Mouse (Mus musculus) thymus, postnatal 14 days (tissue): Measurements from ENCODE around the gene Gm13539.
"Not testable (repeated sequence)": the region's sequence is repeated elsewhere in the genome, so short reads cannot be mapped to it uniquely, and the experiment has no call there.

Experiments used
- DNase-seq: peaks from one replicate; pipeline ENCODE4 v3.0.0; 2021

The Gm13539 gene

GRCm38 (mm10) chr2:25781957-25782356 lies at the start of gene Gm13539:
TSS of gene Gm13539 (plus strand) at chr2:25782257.
- DNase-seq = no peak

- DNase-seq = no peak
Measured at GRCm38 (mm10) chr2:25733199-25733930, 48.7 kb upstream of the Gm13539 start.

GRCm38 (mm10) chr2:25736709-25737108 lies 45.3 kb upstream of the Gm13539 start, which contains the start of gene Obp2b:
TSS of gene Obp2b (plus strand) at chr2:25737009.
- DNase-seq = not testable (repeated sequence)

DNA sequence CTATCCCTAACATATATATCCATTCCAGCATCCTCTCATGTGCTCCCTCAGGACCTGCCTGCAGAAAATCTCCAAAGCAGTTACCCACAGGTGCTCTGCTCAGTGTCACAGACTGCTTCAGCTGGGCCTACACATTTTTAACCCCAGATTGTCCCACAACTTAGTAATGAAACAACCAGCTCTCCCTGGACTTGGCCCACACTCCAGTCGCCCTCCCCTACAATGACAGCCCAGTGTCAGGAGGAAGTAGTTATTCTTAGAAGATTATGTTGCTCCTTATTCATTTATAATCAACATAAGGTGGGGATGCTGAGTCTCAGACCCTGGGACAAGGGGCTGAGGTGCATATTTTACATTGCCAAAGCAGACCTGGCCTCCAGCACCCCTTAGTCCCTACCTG lies 40.4 kb upstream of the Gm13539 start:
- no peak for DNase-seq

DNA sequence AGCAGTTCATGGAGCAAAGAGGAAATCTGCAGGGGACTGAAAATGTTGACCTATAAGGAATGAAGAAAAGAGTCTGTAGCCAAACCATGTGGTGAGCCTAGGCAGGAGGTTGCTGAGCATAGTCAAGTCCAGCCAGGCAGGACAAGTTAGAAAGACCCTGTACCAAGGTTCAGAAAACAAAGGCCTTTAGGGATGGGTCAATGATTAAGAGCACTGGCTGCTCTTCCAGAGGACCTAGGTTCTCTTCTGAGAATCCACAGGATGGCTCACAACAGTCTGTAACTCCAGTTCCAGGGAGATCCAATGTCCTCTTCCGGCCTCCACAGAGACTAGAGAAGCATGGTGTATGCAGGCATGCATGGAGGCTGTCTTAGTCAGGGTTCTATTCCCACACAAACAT lies 27.9 kb upstream of the Gm13539 start:
- no peak for DNase-seq

DNA sequence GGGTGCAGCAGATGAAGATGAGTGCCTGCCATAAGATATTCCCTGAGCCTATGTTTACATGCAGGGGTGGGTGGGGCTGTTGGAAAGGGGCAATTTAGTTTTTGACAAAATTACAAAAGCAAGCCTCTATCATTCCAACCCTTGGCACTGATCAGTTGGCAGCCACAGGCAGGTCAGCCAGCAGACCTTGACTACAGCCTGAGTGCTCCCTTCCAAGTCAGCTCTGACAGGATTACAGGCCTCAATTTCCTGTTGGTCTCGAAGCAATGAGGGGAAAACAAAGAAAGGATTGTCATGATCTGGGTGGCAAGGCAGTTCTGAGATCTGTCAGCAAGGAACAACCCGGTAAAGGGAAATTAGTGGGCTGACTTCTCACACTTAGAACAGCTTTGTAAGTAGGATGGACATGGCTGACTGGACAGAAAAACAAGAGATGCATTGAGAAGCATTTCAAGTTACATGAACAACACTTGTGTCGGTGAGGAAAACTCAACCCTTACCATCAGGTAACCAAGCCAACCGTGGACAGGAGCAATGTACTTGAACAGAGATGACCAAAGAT lies 23.9 kb upstream of the Gm13539 start:
- DNase-seq = no peak

- no peak for DNase-seq
Measured at GRCm38 (mm10) chr2:25765269-25765668, 16.8 kb upstream of the Gm13539 start, which contains the start of gene Lcn3. TSS of gene Lcn3 (plus strand) at chr2:25765569.

GRCm38 (mm10) chr2:25767764-25768163 lies 14.3 kb upstream of the Gm13539 start:
- DNase-seq = no peak

- DNase-seq = no peak
Measured at GRCm38 (mm10) chr2:25773507-25773906, 8.6 kb upstream of the Gm13539 start.

GRCm38 (mm10) chr2:25774640-25775039 lies 7.4 kb upstream of the Gm13539 start:
- no peak for DNase-seq

DNA sequence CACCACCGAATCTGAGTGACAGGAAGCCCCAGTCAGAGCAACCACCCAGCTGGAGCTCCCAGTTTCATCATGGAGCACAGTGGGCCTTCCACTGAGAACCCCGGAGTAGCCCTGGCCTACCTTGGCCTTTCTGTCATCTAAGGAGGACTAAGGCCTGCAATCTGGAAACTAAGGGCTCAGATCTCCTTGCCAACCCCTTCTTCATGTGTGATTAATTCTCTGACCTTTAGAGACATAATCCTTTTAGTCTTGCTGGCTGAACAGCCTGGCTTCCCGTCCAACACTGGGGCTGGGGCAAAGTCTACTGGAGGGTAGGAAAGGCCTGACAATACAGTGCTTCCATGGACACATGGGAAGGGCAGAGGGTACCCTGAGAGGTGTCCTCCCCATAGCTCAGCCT lies 6.1 kb upstream of the Gm13539 start:
- DNase-seq = no peak

GRCm38 (mm10) chr2:25776717-25777116 lies 5.3 kb upstream of the Gm13539 start, which contains the start of gene Lcn11:
TSS of gene Lcn11 (plus strand) at chr2:25777017.
- no peak for DNase-seq

DNA sequence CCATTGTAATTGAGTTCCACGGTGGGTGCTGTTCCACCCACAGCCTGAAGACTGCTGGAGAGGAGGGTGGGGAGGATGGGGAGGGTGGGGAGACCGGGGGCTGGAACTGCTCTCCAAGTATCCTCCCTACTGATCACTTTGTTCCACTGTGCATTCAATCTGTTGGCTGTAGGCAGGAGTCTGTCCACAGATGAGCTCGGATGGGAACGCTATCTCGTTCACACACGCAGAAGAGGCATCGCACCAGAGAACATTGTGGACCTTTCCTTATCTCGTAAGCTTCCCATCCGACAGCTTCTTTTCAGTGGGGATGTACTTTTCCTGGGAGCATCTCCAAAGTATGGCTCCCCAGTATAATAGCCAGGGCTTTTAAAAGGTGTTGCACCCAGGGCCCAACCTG lies 3.0 kb upstream of the Gm13539 start:
- no peak for DNase-seq

DNA sequence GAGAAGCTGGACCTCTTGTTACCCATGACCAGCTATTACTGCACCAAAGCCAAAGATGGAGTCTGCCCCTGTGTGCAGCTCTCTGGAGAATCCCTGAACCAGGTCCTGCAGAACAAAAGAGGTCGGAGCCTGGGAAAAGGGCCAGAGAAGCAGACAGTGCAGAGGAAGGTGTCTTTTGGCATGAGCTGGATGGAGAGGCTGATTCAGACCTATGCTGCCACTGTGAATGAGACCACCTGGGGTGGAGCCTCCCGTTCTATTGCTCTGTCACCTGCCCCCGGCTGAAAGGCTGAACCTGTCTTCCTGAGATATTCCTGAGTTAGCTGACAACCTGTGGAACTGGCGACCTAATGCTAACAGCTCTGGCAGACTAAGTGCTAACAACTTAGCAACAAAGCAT lies 1.1 kb upstream of the Gm13539 start:
- DNase-seq = no peak

- no peak for DNase-seq
Measured at GRCm38 (mm10) chr2:25785573-25786322, 3.7 kb downstream of the Gm13539 start.

DNA sequence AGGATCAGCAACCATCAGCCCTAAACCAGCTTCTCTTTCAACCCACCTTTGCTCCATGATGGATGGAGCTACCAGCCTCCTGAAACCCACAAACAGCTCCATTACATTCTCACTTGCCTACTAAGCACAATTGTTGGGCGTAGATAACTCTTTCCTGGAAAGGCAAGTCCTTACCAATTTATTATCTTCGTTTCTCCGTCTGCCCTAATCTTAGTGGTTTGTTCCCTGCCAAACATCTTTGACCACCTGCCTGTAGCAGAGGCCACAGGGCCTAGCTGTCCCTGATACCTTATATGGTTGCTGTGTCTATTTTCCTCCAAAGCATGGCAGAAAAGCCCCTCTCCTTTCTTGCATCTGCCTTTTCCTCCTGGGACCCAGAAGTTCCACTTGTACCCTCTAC lies 7.0 kb downstream of the Gm13539 start:
- DNase-seq = no peak

- no peak for DNase-seq
Measured at GRCm38 (mm10) chr2:25797635-25798034, 15.6 kb downstream of the Gm13539 start.

DNA sequence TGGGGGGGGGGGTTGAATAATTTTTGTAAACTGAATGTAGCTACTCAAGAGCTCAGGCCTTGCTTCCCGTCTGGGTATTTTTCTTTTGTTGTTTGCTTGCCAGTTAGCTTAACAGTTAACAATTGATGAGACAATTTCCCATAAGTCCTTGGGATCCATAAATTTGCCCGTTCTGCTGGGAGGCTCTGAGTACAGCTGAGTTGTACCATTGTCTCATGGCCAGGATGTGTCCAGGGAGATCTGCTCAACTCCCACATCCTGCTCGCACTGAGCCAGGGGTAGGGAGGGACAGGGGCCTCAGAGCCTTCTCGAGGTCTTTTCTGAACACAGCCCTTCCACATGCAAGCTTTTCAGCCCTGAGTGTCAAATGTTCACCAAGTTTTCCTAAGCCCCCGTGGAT lies 16.0 kb downstream of the Gm13539 start:
- no peak for DNase-seq

DNA sequence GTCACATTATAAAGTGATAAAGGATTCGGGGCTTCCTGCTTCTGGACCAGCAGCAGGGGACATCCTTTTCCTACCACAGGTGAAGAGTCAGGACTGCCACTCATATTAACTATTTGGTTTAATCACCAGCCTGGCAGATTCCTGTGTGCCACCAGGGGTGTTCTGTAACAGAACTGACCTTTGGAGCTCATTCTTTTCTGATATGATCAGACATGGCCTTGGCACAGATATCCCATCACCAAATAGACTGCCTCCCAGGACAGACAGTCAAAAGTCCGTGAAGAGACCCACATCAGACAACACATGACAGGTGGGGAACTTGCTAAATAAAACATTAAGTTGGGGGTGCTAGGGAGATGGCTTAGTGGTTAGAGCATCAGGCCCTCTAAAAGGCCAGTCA lies 29.7 kb downstream of the Gm13539 start:
- DNase-seq = no peak

GRCm38 (mm10) chr2:25813364-25813763 lies 31.3 kb downstream of the Gm13539 start:
- no peak for DNase-seq

GRCm38 (mm10) chr2:25815748-25816147 lies 33.7 kb downstream of the Gm13539 start, which contains the start of gene Glt6d1:
TSS of gene Glt6d1 (minus strand) at chr2:25815848.
- not testable (repeated sequence) for DNase-seq

DNA sequence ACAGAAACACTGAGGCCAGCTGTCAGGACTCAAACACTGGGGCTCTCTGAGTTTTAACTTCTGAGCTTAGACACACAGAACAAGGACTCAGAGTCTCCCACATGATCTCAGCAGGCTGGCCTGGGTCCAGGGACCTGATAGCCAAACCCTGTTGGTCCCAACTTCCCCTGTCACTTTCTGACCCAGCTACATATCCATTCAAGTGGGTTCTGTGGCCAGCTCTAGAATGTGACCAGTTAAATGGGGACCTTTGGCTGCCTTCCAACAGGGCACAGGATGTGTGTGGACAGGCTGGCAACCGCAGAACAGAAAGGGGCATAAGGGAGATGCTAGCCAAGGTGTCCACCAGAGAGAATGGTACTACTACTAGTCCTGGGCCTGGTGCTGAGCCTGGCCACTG lies 40.7 kb downstream of the Gm13539 start, which contains the start of gene Lcn9:
TSS of gene Lcn9 (plus strand) at position 348 of the 400 bp plus-strand sequence.
- no peak for DNase-seq

DNA sequence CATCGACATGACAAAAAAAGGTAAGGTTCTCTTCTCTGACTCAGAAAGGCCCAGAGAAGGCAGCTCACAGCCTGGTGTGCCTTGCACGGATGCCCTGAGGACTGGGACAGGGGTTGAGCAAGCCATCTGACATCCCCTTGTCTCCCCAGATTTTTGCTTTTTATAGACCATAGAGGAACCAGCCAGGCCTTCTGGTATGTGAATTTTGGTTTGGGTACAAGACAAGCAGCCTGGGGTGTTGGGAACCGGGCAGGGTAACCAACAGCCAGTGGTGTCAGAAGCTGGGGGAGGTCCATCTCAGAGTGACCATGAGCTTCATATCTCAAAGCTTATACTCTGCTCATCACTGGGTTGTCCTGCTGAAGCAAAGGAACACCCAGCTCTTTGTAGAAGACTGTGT lies 42.7 kb downstream of the Gm13539 start:
- DNase-seq = no peak
